Mouse (Mus musculus) spleen, adult 2 months (tissue): ENCODE results near the gene Zfr2.

Experiments used
- CTCF ChIP-seq: fragments of 200-500 bp; IDR thresholded peaks from 2 replicates; pipeline ENCODE4 v1.5.1; 2011; ENCODE audit warnings: mild to moderate bottlenecking, inconsistent platforms; ENCODE audit not compliant: insufficient read depth, insufficient read length, insufficient replicate concordance; ENCODE audit errors: extremely low read depth
- POLR2A ChIP-seq: fragments of 200-500 bp; IDR thresholded peaks from 2 replicates; pipeline ENCODE4 v1.6.1; 2011; ENCODE audit warnings: low read depth, low read length, inconsistent platforms

DNA sequence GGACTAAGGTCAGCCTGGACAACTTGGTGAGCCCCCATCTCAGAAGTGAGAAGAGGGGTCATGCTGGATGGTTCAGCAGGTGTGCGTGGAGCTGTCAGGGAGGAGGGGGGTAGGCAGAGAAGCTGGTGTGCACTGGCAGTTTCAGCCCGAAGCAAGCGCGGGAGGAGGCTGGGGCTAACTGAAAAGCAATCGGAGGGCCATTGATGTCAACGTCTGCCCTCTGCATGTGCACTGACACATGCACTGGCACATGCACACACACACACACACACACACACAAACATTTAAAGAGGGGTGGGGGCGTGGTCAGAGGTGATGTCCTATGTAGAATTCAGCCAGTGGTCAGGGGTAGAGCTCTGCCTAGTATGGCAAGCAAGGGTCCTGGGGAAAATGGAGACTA, 1.5 kb upstream of the Zfr2 start:
- no peak for TF ChIP-seq CTCF
- TF ChIP-seq POLR2A = no peak
